Mouse (Mus musculus) C2C12 (cell line): ENCODE results near the gene Spindoc. TPM values are rescaled to one million over a fixed set of nuclear protein-coding genes. Genes with fewer than 3 reads are reported as not detected.

Experiments used
- H3K27me3 ChIP-seq: one replicate; pipeline ENCODE4 v1.6.1; 2011; ENCODE audit not compliant: control insufficient read depth, insufficient read depth, insufficient read length
- H3K36me3 ChIP-seq: one replicate; pipeline ENCODE4 v1.6.1; 2011; ENCODE audit not compliant: control insufficient read depth, insufficient read depth
- H3K4me3 ChIP-seq: one replicate; pipeline ENCODE4 v1.5.1; 2011; ENCODE audit warnings: mild to moderate bottlenecking, control low read depth; ENCODE audit not compliant: poor library complexity, insufficient read depth, severe bottlenecking
- H3K79me2 ChIP-seq: one replicate; pipeline ENCODE4 v1.6.1; 2011; ENCODE audit not compliant: control insufficient read depth, insufficient read depth
- H3K79me3 ChIP-seq: one replicate; pipeline ENCODE4 v1.6.1; 2011; ENCODE audit warnings: low read depth, control low read depth
- H3ac ChIP-seq: one replicate; pipeline ENCODE3; 2011; ENCODE audit warnings: low read depth; ENCODE audit not compliant: control insufficient read depth, insufficient read length
- CEBPB ChIP-seq: IDR thresholded peaks from one replicate; pipeline ENCODE4 v1.6.1; 2011; ENCODE audit warnings: low read depth, mild to moderate bottlenecking, control low read depth, moderate library complexity
- CTCF ChIP-seq: IDR thresholded peaks from one replicate; pipeline ENCODE4 v1.5.1; 2011; ENCODE audit not compliant: control insufficient read depth, insufficient read depth, insufficient read length
- FOSL1 ChIP-seq: IDR thresholded peaks from one replicate; pipeline ENCODE4 v1.8.0; 2011; ENCODE audit warnings: mild to moderate bottlenecking, low read length; ENCODE audit not compliant: poor library complexity, insufficient read depth, severe bottlenecking
- MAX ChIP-seq: IDR thresholded peaks from one replicate; pipeline ENCODE4 v1.6.1; 2011; ENCODE audit warnings: mild to moderate bottlenecking, control low read depth
- MYOD1 ChIP-seq: IDR thresholded peaks from one replicate; pipeline ENCODE4 v1.6.1; 2011; ENCODE audit warnings: low read depth; ENCODE audit not compliant: control insufficient read depth, insufficient read length
- MYOG ChIP-seq: IDR thresholded peaks from one replicate; pipeline ENCODE4 v1.6.1; 2011; ENCODE audit not compliant: control insufficient read depth, insufficient read length; ENCODE audit errors: extremely low read depth
- USF1 ChIP-seq: IDR thresholded peaks from one replicate; pipeline ENCODE4 v1.6.1; 2011; ENCODE audit warnings: low read depth, mild to moderate bottlenecking, control low read depth, moderate library complexity
- polyA plus RNA-seq: library from polyadenylated mRNA; unstranded; fragments of >200 nt; fragmentation: generic; extraction: Trizol; gene quantifications from one replicate; pipeline ENCODE4 v1.2.1, GENCODE M21; 2012; ENCODE audit warnings: missing spikeins

The Spindoc gene
- polyA plus RNA-seq, 1 experiment = 21.6 TPM

- H3K79me2 ChIP-seq = peaks cover 52% of the 10 kb centered on the region
- TF ChIP-seq USF1 (no peak), MYOG (no peak), FOSL1 (no peak), MAX (no peak), MYOD1 (no peak), CEBPB (no peak), CTCF (no peak)
- peaks cover 16% of the 10 kb centered on the region for H3K36me3 ChIP-seq
- H3K79me3 ChIP-seq = peaks cover 52% of the 10 kb centered on the region
- H3K27me3 ChIP-seq = no peaks in the 10 kb centered on the region
- peak overlapping the region; percentile 68 for H3K4me3 ChIP-seq
- peak overlapping the region; percentile 76 for H3ac ChIP-seq
Observed at GRCm38 (mm10) chr19:7340780-7341475, 41.9 kb downstream of the Spindoc start.

GRCm38 (mm10) chr19:7340371-7340779, 42.4 kb downstream of the Spindoc start:
- H3K79me3 ChIP-seq = peaks cover 58% of the 10 kb centered on the region
- no peak for TF ChIP-seq USF1
- no peak for TF ChIP-seq CEBPB
- no peak for TF ChIP-seq MAX
- no peak for TF ChIP-seq CTCF
- no peak for TF ChIP-seq MYOG
- TF ChIP-seq FOSL1 = no peak
- no peak for TF ChIP-seq MYOD1
- peak overlapping the region; percentile 68 for H3K4me3 ChIP-seq
- H3K79me2 ChIP-seq = peaks cover 58% of the 10 kb centered on the region
- peak overlapping the region; percentile 76 for H3ac ChIP-seq
- no peaks in the 10 kb centered on the region for H3K27me3 ChIP-seq
- H3K36me3 ChIP-seq = peaks cover 16% of the 10 kb centered on the region

- Histone ChIP-seq H3K36me3 (peaks cover 16% of the 10 kb centered on the region), H3K4me3 (peak overlapping the region; percentile 68), H3ac (peak overlapping the region; percentile 76), H3K79me2 (peaks cover 63% of the 10 kb centered on the region), H3K79me3 (peaks cover 62% of the 10 kb centered on the region), H3K27me3 (no peaks in the 10 kb centered on the region)
- peak; percentile 50 for TF ChIP-seq CEBPB
- no peak for TF ChIP-seq MAX
Observed at GRCm38 (mm10) chr19:7339867-7340266, 42.9 kb downstream of the Spindoc start.

GRCm38 (mm10) chr19:7339026-7339425, 43.8 kb downstream of the Spindoc start:
- Histone ChIP-seq H3K4me3 (no peak overlapping the region), H3K79me3 (peaks cover 70% of the 10 kb centered on the region), H3K27me3 (no peaks in the 10 kb centered on the region), H3K36me3 (peaks cover 16% of the 10 kb centered on the region), H3K79me2 (peaks cover 71% of the 10 kb centered on the region), H3ac (peak overlapping the region; percentile 19)
- TF ChIP-seq CTCF (no peak), MYOD1 (peak; percentile 3), FOSL1 (no peak), USF1 (no peak)

- peaks cover 83% of the 10 kb centered on the region for H3K79me2 ChIP-seq
- no peak overlapping the region for H3K4me3 ChIP-seq
- no peaks in the 10 kb centered on the region for H3K27me3 ChIP-seq
- peaks cover 16% of the 10 kb centered on the region for H3K36me3 ChIP-seq
- peaks cover 80% of the 10 kb centered on the region for H3K79me3 ChIP-seq
- TF ChIP-seq MAX (no peak), USF1 (no peak), FOSL1 (no peak), MYOG (no peak), MYOD1 (no peak), CTCF (no peak), CEBPB (no peak)
- H3ac ChIP-seq = no peak overlapping the region
Observed at GRCm38 (mm10) chr19:7337781-7338342, 44.9 kb downstream of the Spindoc start.

GRCm38 (mm10) chr19:7335656-7336055, 47.1 kb downstream of the Spindoc start:
- no peak overlapping the region for H3ac ChIP-seq
- H3K79me3 ChIP-seq = peaks cover 94% of the 10 kb centered on the region
- TF ChIP-seq MAX = no peak
- no peak for TF ChIP-seq CEBPB
- TF ChIP-seq MYOD1 = no peak
- TF ChIP-seq FOSL1 = no peak
- no peak for TF ChIP-seq USF1
- no peak for TF ChIP-seq CTCF
- H3K27me3 ChIP-seq = no peaks in the 10 kb centered on the region
- no peak overlapping the region for H3K4me3 ChIP-seq
- H3K36me3 ChIP-seq = peaks cover 21% of the 10 kb centered on the region
- peaks cover 100% of the 10 kb centered on the region for H3K79me2 ChIP-seq
